Mouse (Mus musculus) myocyte (in vitro differentiated cells): Measurements from ENCODE around the gene Galc.

Experiments
- CEBPB ChIP-seq: IDR thresholded peaks from 2 replicates; pipeline ENCODE4 v1.6.1; 2011; ENCODE audit warnings: mild to moderate bottlenecking, moderate library complexity; ENCODE audit not compliant: poor library complexity, insufficient read depth, severe bottlenecking
- E2F4 ChIP-seq: IDR thresholded peaks from one replicate; pipeline ENCODE4 v1.6.1; 2011; ENCODE audit warnings: mild to moderate bottlenecking, control low read depth, moderate library complexity; ENCODE audit not compliant: insufficient read depth
- MAX ChIP-seq: IDR thresholded peaks from one replicate; pipeline ENCODE4 v1.6.1; 2011; ENCODE audit warnings: low read depth, mild to moderate bottlenecking, control low read depth
- MYOD1 ChIP-seq, 3 experiments: IDR thresholded peaks; one replicate each; pipeline ENCODE4 v1.6.1; 2011; ENCODE audit warnings: control low read depth in 2 of 3, low read depth in 2 of 3, mild to moderate bottlenecking in 2 of 3, moderate library complexity in 1 of 3; ENCODE audit not compliant: insufficient read length in 2 of 3, control insufficient read depth in 1 of 3
- MYOG ChIP-seq, 3 experiments: IDR thresholded peaks; one replicate each; pipeline ENCODE4 v1.6.1; 2011; ENCODE audit warnings: control low read depth in 2 of 3, low read depth in 2 of 3, mild to moderate bottlenecking in 2 of 3; ENCODE audit not compliant: insufficient read length in 2 of 3, control insufficient read depth in 1 of 3, insufficient read depth in 1 of 3
- POLR2A ChIP-seq: IDR thresholded peaks from one replicate; pipeline ENCODE4 v1.6.1; 2011; ENCODE audit warnings: low read depth, mild to moderate bottlenecking, control low read depth, moderate library complexity; ENCODE audit not compliant: insufficient read length
- POLR2AphosphoS2 ChIP-seq: IDR thresholded peaks from one replicate; pipeline ENCODE4 v1.6.1; 2011; ENCODE audit warnings: low read depth, control low read depth; ENCODE audit not compliant: insufficient read length
- REST ChIP-seq: IDR thresholded peaks from one replicate; pipeline ENCODE4 v1.6.1; 2011; ENCODE audit warnings: mild to moderate bottlenecking, control low read depth, moderate library complexity; ENCODE audit not compliant: insufficient read depth, insufficient read length
- TCF12 ChIP-seq: IDR thresholded peaks from one replicate; pipeline ENCODE4 v1.6.1; 2011; ENCODE audit warnings: mild to moderate bottlenecking, control low read depth; ENCODE audit not compliant: poor library complexity, insufficient read depth, severe bottlenecking
- USF1 ChIP-seq: IDR thresholded peaks from one replicate; pipeline ENCODE4 v1.6.1; 2011; ENCODE audit warnings: low read depth, mild to moderate bottlenecking, control low read depth, moderate library complexity

- TF ChIP-seq POLR2A (no peak), MYOG (IDR thresholded peaks at IDR 0.05; ENCODE audit: control insufficient read depth in 1 of 3, insufficient read depth in 1 of 3, insufficient read length in 2 of 3, low read depth in 2 of 3) (no peak), E2F4 (no peak), POLR2AphosphoS2 (no peak), REST (no peak), MAX (no peak), USF1 (no peak), CEBPB (no peak), TCF12 (no peak), MYOD1 (IDR thresholded peaks at IDR 0.05; ENCODE audit: control insufficient read depth in 1 of 3, insufficient read length in 2 of 3, low read depth in 2 of 3) (no peak)
Observed at GRCm38 (mm10) chr12:98307179-98307915, 48.1 kb upstream of the Galc start.
